Mouse (Mus musculus) hindbrain, embryonic 16.5 days (tissue): ENCODE data around the gene Vps72. TPM values are rescaled to one million over a fixed set of nuclear protein-coding genes. Genes with fewer than 3 reads are reported as not detected.

ENCODE experiments used
- ATAC-seq: fragments of 200-750 bp; cut with Nextera tagmentation; 2 replicates; pipeline ENCODE4 v1.8.0; 2017; ENCODE audit warnings: moderate TSS enrichment, moderate library complexity
- H3K27ac ChIP-seq: fragments of 300-500 bp; sonication (generic); 2 replicates; pipeline ENCODE4 v1.5.1; 2014; ENCODE audit warnings: low read depth, mild to moderate bottlenecking, control low read depth, low read length, moderate library complexity
- H3K27me3 ChIP-seq: fragments of 300-500 bp; sonication (generic); replicated peaks from 2 replicates; pipeline ENCODE4 v1.6.1; 2014; ENCODE audit warnings: low read length; ENCODE audit not compliant: control insufficient read depth, insufficient read depth
- H3K36me3 ChIP-seq: fragments of 300-500 bp; sonication (generic); 2 replicates; pipeline ENCODE4 v1.6.1; 2014; ENCODE audit warnings: mild to moderate bottlenecking, low read length, moderate library complexity, mixed read lengths; ENCODE audit not compliant: control insufficient read depth, insufficient read depth
- H3K4me1 ChIP-seq: fragments of 300-500 bp; sonication (generic); 2 replicates; pipeline ENCODE4 v1.6.1; 2014; ENCODE audit warnings: low read depth, low read length; ENCODE audit not compliant: control insufficient read depth, insufficient read depth
- H3K4me2 ChIP-seq: fragments of 300-500 bp; sonication (generic); 2 replicates; pipeline ENCODE4 v1.6.1; 2014; ENCODE audit warnings: mild to moderate bottlenecking, low read length, control low read depth, moderate library complexity
- H3K4me3 ChIP-seq: fragments of 300-500 bp; sonication (generic); 2 replicates; pipeline ENCODE4 v1.5.1; 2014; ENCODE audit warnings: mild to moderate bottlenecking, low read length, control low read depth, moderate library complexity
- H3K9ac ChIP-seq: fragments of 300-500 bp; sonication (generic); 2 replicates; pipeline ENCODE4 v1.6.1; 2014; ENCODE audit warnings: low read depth, mild to moderate bottlenecking, control low read depth, low read length, moderate library complexity
- H3K9me3 ChIP-seq: fragments of 300-500 bp; sonication (generic); 2 replicates; pipeline ENCODE4 v1.6.1; 2014; ENCODE audit warnings: mild to moderate bottlenecking, low read length, moderate library complexity; ENCODE audit not compliant: control insufficient read depth
- WGBS: fragments of 180-500 bp; shearing (Covaris S2); extraction: QIAGEN DNeasy Blood & Tissue Kit; methylation state at CpG from one replicate; pipeline ENCODE4 v1.1.7; 2014; 5-methylcytosine and 5-hydroxymethylcytosine counted together
- polyA plus RNA-seq: library from polyadenylated mRNA; unstranded; fragments of >200 nt; fragmentation: Nextera tagmentation; extraction: Ambion mirVana; gene quantifications from 2 replicates; pipeline ENCODE4 v1.2.1, GENCODE M21; 2015

Gene Vps72
- 142 and 158 TPM in 2 replicates for polyA plus RNA-seq

DNA sequence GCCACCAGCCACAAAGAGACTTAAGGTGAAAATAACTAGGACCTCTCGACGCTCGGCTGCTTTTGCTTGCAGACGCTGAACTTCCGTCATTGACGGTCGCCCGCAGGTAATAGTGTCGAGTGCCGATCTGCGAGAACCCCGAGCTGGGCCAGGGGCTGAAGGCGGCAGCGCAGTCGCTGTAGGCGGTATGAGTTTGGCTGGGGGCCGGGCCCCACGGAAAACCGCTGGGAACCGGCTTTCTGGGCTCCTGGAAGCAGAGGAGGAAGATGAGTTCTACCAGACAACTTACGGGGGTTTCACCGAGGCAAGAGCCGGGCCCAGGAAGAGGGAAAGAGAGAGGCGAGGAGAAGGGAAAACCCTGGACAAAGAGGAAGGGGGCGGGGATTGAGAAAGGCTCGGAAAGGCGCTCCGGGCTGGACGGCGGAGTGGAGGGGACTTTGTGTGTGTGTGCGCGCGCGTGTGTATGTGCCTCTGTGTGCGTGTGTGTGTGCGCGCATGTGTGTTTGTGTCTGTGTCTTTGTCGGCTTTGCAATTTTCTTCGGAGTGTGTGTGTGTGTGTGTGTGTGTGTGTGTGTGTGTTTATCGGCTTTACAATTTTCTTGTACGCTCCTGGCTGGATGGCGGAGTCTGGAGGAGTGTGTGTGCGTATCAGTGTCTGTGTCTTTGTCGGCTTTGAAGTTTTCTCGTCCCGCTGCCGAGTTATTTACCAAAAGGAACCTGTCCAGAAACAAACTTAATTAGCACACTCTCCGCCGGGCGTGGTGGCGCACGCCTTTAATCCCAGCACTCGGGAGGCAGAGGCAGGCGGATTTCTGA, at the start of gene Vps72:
Gene Vps72 (plus strand): TSS at position 112 of the 816 bp plus-strand sequence.
- peak; percentile 77 for ATAC-seq
- Histone ChIP-seq H3K36me3 (peaks cover 5% of the 10 kb centered on the region; the same call in 1 of the 2 replicates), H3K4me1 (peaks cover 8% of the 10 kb centered on the region), H3K27me3 (no peaks in the 10 kb centered on the region), H3K4me2 (peak within 1 kb of the TSS; percentile 59), H3K9ac (peak within 1 kb of the TSS; percentile 84), H3K4me3 (peak within 1 kb of the TSS; percentile 86), H3K27ac (peak within 1 kb of the TSS; percentile 95), H3K9me3 (no peaks in the 10 kb centered on the region)
- WGBS: under 1% methylated on average over 53 of the region's 54 CpGs

DNA sequence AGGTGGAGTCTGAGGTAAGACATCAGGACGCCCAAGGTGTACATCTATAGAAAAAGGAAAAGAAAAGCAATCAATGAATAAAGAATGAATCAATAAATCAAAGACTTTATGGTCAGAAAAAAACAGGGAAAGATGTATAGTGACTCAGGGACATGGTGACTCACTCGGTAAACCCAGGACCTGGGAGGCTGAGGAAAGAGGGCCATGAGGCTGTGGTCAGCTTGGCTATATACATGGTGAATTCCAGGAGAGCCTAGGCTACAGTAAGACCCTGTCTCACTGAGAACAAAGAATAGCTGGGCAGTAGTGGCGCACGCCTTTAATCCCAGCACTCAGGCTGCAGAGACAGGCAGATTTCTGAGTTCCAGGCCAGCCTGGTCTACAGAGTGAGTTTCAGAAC, 47.1 kb upstream of the Vps72 start:
- no peak for ATAC-seq
- Histone ChIP-seq H3K4me1 (no peaks in the 10 kb centered on the region), H3K9ac (no peak overlapping the region), H3K4me3 (no peak overlapping the region), H3K27me3 (no peaks in the 10 kb centered on the region), H3K9me3 (no peaks in the 10 kb centered on the region), H3K27ac (no peak overlapping the region), H3K36me3 (peaks cover 59% of the 10 kb centered on the region), H3K4me2 (no peak overlapping the region)
- 92% methylated on average over 4 of the region's 4 CpGs for WGBS

DNA sequence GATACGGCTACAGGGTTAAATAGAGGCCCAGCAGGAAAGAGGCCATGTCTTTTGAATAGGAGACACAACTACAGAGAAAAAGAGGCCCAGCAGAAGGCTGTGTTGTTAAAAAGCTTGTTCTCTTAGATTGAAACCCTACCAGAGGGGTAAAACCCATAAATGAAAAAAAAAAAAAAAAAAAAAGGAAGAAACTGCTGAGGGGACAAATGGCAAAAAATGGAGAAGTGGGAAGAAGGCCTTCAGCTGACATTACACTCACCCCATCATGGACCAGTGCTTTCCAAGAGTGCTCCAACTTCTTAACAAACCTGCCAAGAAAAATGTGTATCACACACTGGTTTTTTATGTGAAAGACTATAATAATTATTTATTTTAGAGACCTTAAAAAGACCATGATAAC, 45.3 kb upstream of the Vps72 start:
- Histone ChIP-seq H3K36me3 (peaks cover 47% of the 10 kb centered on the region), H3K27me3 (no peaks in the 10 kb centered on the region), H3K9me3 (no peaks in the 10 kb centered on the region), H3K4me1 (no peaks in the 10 kb centered on the region), H3K4me3 (no peak overlapping the region), H3K4me2 (no peak overlapping the region), H3K9ac (no peak overlapping the region), H3K27ac (no peak overlapping the region)
- ATAC-seq: no peak
- WGBS: 81% methylated on average over 1 of the region's 1 CpGs

DNA sequence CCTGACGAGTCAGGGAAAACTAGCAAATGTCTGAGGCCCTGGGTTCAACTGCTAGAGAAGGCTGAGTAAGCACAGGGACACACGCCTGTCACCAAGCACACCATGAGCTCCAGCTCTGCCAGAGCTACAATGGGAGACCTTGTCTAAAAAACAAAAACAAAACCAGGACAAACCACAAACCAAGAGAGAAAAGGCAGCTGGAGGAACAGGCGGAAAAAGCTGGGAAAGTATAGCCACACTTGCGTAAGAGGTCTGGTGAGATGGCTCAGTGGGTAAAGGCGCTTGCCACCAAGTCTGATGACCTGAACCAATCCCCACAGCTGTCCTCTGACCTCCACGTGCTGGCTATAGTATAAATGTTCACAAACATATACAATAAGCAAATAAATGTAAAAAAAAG, 44.7 kb upstream of the Vps72 start:
- no peaks in the 10 kb centered on the region for H3K27me3 ChIP-seq
- no peak overlapping the region for H3K4me2 ChIP-seq
- no peak overlapping the region for H3K27ac ChIP-seq
- 90% methylated on average over 6 of the region's 6 CpGs for WGBS
- peaks cover 46% of the 10 kb centered on the region for H3K36me3 ChIP-seq
- no peak overlapping the region for H3K4me3 ChIP-seq
- no peaks in the 10 kb centered on the region for H3K4me1 ChIP-seq
- ATAC-seq: no peak
- no peak overlapping the region for H3K9ac ChIP-seq
- no peaks in the 10 kb centered on the region for H3K9me3 ChIP-seq

DNA sequence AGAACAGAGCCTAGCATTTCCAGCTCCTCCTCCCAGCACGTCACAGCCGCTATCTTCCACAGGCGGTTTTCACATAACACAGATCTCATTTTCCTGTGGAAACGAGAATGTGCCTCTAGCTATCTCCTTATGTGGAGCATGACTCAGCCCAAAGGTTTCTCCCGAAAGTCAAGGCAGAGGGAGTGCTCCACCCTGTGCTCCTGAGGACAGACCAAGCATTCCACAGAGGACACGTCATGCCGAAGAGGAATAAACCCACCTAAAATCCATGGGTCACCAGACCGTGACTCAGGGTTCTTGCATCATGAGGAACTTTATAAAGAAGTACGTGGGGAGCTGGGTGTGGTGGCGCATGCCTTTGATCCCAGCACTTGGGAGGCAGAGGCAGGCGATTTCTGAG, 44.3 kb upstream of the Vps72 start:
- Histone ChIP-seq H3K4me3 (no peak overlapping the region), H3K27me3 (no peaks in the 10 kb centered on the region), H3K4me2 (no peak overlapping the region), H3K9ac (no peak overlapping the region), H3K36me3 (peaks cover 50% of the 10 kb centered on the region), H3K27ac (no peak overlapping the region), H3K9me3 (no peaks in the 10 kb centered on the region), H3K4me1 (no peaks in the 10 kb centered on the region)
- ATAC-seq: no peak
- WGBS: 91% methylated on average over 11 of the region's 11 CpGs

DNA sequence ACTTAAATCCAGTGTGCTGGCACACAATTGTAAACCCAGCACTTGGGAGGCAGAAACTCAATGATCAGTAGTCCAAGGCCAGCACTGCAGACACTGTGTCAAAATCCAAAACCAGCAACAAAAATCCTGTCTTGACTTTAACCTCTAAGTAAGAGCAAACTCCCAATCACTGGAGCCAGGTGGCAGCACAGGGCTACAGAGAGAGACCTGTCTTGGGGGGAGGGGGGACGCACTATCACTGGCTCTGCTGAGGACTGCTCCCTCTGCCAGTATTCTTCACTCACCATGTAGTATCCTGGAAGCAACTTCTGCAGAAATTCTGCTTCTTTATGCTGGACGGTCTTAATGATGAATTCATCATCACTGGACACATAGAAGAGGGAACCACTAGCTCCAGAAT, 39.2 kb upstream of the Vps72 start:
- WGBS: 94% methylated on average over 2 of the region's 2 CpGs
- Histone ChIP-seq H3K4me3 (no peak overlapping the region), H3K27me3 (no peaks in the 10 kb centered on the region), H3K4me2 (no peak overlapping the region), H3K9me3 (no peaks in the 10 kb centered on the region), H3K4me1 (no peaks in the 10 kb centered on the region), H3K27ac (no peak overlapping the region), H3K9ac (no peak overlapping the region), H3K36me3 (peaks cover 40% of the 10 kb centered on the region)
- no peak for ATAC-seq

DNA sequence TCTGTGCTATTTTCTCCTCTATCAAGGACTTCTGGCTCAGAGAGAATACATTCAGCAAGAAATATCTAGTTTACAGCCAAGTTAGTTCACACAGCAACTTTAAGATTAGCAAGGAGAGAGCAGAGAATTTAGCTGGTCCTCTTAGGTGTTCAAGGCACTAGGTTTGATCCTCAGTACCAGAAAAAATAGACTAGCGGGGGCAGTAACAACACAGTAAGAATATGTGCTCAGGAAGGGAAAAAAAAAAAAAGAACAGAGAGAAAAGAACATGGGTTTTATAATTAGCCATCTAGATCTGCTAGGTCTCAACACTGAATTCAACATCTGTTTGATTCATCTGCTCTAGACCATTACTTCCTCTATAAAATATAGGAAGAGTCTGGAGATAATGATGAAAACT, 22.8 kb upstream of the Vps72 start:
- 94% methylated on average over 1 of the region's 1 CpGs for WGBS
- no peak for ATAC-seq
- H3K9ac ChIP-seq: no peak overlapping the region

DNA sequence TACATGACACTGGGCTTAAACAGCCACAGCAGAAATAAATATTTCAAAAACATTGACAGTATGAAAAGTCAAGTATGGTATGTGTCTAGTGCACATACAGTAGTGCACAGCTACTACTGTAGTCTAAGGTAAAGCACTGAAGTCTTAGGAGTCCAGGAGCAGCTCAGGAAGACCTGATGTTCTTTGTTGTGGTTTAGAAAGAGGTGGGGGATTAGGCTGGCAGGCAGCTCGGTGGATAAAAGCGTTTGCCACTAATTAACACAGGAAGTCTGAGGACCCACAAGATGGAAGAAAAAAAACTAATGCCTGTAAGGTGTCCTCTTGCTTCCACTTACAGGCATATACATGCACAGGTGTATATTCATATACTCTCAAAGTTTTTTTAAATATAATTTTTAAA, 10.0 kb upstream of the Vps72 start:
- H3K9me3 ChIP-seq: no peaks in the 10 kb centered on the region
- H3K9ac ChIP-seq: no peak overlapping the region
- no peak overlapping the region for H3K4me2 ChIP-seq
- ATAC-seq: no peak
- peaks cover 8% of the 10 kb centered on the region for H3K4me1 ChIP-seq
- H3K27ac ChIP-seq: no peak overlapping the region
- H3K36me3 ChIP-seq: no peaks in the 10 kb centered on the region; the same call in 1 of the 2 replicates
- no peaks in the 10 kb centered on the region for H3K27me3 ChIP-seq
- no peak overlapping the region for H3K4me3 ChIP-seq
- WGBS: 58% methylated on average over 2 of the region's 2 CpGs

More for the DNA sequence above, 22.8 kb upstream of the Vps72 start:
- Histone ChIP-seq H3K4me1 (no peaks in the 10 kb centered on the region), H3K9me3 (no peaks in the 10 kb centered on the region), H3K4me3 (no peak overlapping the region), H3K27me3 (no peaks in the 10 kb centered on the region), H3K36me3 (no peaks in the 10 kb centered on the region), H3K27ac (no peak overlapping the region), H3K4me2 (no peak overlapping the region)

DNA sequence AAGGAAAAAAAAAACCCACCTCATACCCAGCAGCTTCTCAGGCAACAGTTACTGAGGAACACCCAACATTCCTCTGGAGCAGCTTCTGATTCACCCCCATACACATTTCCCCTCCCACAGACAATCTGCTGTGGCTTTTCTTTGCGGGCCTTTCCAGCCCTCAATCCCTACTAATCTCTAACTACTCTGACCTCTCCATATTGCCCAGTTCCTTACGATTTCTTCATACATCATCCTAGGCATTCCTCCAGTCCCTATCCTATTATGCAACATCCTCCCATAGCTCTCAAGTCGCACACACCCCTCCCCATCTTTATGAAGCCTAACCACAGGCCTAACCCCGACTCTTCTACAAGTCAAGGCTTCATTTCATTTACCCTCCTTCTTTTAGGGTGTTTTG, 5.7 kb upstream of the Vps72 start:
- no peaks in the 10 kb centered on the region for H3K27me3 ChIP-seq
- no peaks in the 10 kb centered on the region; the same call in 1 of the 2 replicates for H3K36me3 ChIP-seq
- 76% methylated on average over 4 of the region's 4 CpGs for WGBS
- peak overlapping the region; percentile 70 for H3K4me2 ChIP-seq
- peaks cover 8% of the 10 kb centered on the region for H3K4me1 ChIP-seq
- H3K27ac ChIP-seq: no peak overlapping the region
- H3K9ac ChIP-seq: peak overlapping the region; percentile 83
- peak overlapping the region; percentile 79 for H3K4me3 ChIP-seq
- no peaks in the 10 kb centered on the region for H3K9me3 ChIP-seq
- ATAC-seq: no peak
